Mouse (Mus musculus): ENCODE measurements at regions not wholly inside any gene's neighbourhood (a gene's known extent, or its start where the extent isn't known, plus 50 kb on each side); places are given as distances from the start of the nearest gene placed in this dataset.

GRCm38 (mm10) chr16:92948494-92948893, 122.5 kb upstream of the Runx1 start:
- WGBS = 93% methylated on average over 13 of the region's 13 CpGs
- ATAC-seq (ENCODE audit: insufficient read depth, low FRiP score, low TSS enrichment) (no peak), DNase-seq (ENCODE audit: low spot score) (no peak)
- no peaks in the 10 kb centered on the region for H3K36me3 ChIP-seq (ENCODE audit: control insufficient read depth, insufficient read depth, low read length)
- no peak overlapping the region for H3K27ac ChIP-seq (ENCODE audit: low read depth, low read length)
- no peaks in the 10 kb centered on the region for H3K27me3 ChIP-seq (ENCODE audit: control insufficient read depth, insufficient read depth, low read length)
- no peaks in the 10 kb centered on the region for H3K4me1 ChIP-seq (ENCODE audit: control insufficient read depth, insufficient read depth, low read length)
- H3K4me2 ChIP-seq (ENCODE audit: low read depth) = no peak overlapping the region
- H3K4me3 ChIP-seq (ENCODE audit: low read depth, low read length) = no peak overlapping the region
- no peak overlapping the region for H3K9ac ChIP-seq (ENCODE audit: low read length)
- H3K9me3 ChIP-seq (ENCODE audit: control insufficient read depth, low read length) = no peaks in the 10 kb centered on the region

- H3K4me3 ChIP-seq (ENCODE audit: low read depth, low read length) = no peak overlapping the region
- H3K9me3 ChIP-seq (ENCODE audit: control insufficient read depth, low read length) = no peaks in the 10 kb centered on the region
- H3K27me3 ChIP-seq (ENCODE audit: control insufficient read depth, insufficient read depth, low read length) = no peaks in the 10 kb centered on the region
- no peaks in the 10 kb centered on the region for H3K4me1 ChIP-seq (ENCODE audit: control insufficient read depth, insufficient read depth, low read length)
- DNase-seq (ENCODE audit: low spot score) (no peak), ATAC-seq (ENCODE audit: insufficient read depth, low FRiP score, low TSS enrichment) (no peak)
- H3K27ac ChIP-seq (ENCODE audit: low read depth, low read length) = no peak overlapping the region
- no peaks in the 10 kb centered on the region for H3K36me3 ChIP-seq (ENCODE audit: control insufficient read depth, insufficient read depth, low read length)
- H3K9ac ChIP-seq (ENCODE audit: low read length) = no peak overlapping the region
- no peak overlapping the region for H3K4me2 ChIP-seq (ENCODE audit: low read depth)
- WGBS = 82% methylated on average over 4 of the region's 4 CpGs
Observed at GRCm38 (mm10) chr16:92946554-92946953, 120.6 kb upstream of the Runx1 start.

GRCm38 (mm10) chr16:92943901-92944300, 118.0 kb upstream of the Runx1 start:
- no peaks in the 10 kb centered on the region for H3K9me3 ChIP-seq (ENCODE audit: control insufficient read depth, low read length)
- H3K9ac ChIP-seq (ENCODE audit: low read length) = no peak overlapping the region
- H3K27ac ChIP-seq (ENCODE audit: low read depth, low read length) = no peak overlapping the region
- H3K4me3 ChIP-seq (ENCODE audit: low read depth, low read length) = no peak overlapping the region
- WGBS = 77% methylated on average over 2 of the region's 2 CpGs
- no peaks in the 10 kb centered on the region for H3K4me1 ChIP-seq (ENCODE audit: control insufficient read depth, insufficient read depth, low read length)
- no peak for ATAC-seq (ENCODE audit: insufficient read depth, low FRiP score, low TSS enrichment)
- no peak for DNase-seq (ENCODE audit: low spot score)
- no peaks in the 10 kb centered on the region for H3K27me3 ChIP-seq (ENCODE audit: control insufficient read depth, insufficient read depth, low read length)
- no peak overlapping the region for H3K4me2 ChIP-seq (ENCODE audit: low read depth)
- no peaks in the 10 kb centered on the region for H3K36me3 ChIP-seq (ENCODE audit: control insufficient read depth, insufficient read depth, low read length)

GRCm38 (mm10) chr16:92939618-92940017, 113.7 kb upstream of the Runx1 start:
- Histone ChIP-seq H3K27ac (ENCODE audit: low read depth, low read length) (no peak overlapping the region), H3K4me2 (ENCODE audit: low read depth) (no peak overlapping the region), H3K27me3 (ENCODE audit: control insufficient read depth, insufficient read depth, low read length) (no peaks in the 10 kb centered on the region), H3K4me3 (ENCODE audit: low read depth, low read length) (no peak overlapping the region), H3K9me3 (ENCODE audit: control insufficient read depth, low read length) (no peaks in the 10 kb centered on the region), H3K9ac (ENCODE audit: low read length) (no peak overlapping the region), H3K4me1 (ENCODE audit: control insufficient read depth, insufficient read depth, low read length) (no peaks in the 10 kb centered on the region), H3K36me3 (ENCODE audit: control insufficient read depth, insufficient read depth, low read length) (no peaks in the 10 kb centered on the region)
- 60% methylated on average over 8 of the region's 8 CpGs for WGBS
- DNase-seq (ENCODE audit: low spot score) (no peak), ATAC-seq (ENCODE audit: insufficient read depth, low FRiP score, low TSS enrichment) (no peak)

DNA sequence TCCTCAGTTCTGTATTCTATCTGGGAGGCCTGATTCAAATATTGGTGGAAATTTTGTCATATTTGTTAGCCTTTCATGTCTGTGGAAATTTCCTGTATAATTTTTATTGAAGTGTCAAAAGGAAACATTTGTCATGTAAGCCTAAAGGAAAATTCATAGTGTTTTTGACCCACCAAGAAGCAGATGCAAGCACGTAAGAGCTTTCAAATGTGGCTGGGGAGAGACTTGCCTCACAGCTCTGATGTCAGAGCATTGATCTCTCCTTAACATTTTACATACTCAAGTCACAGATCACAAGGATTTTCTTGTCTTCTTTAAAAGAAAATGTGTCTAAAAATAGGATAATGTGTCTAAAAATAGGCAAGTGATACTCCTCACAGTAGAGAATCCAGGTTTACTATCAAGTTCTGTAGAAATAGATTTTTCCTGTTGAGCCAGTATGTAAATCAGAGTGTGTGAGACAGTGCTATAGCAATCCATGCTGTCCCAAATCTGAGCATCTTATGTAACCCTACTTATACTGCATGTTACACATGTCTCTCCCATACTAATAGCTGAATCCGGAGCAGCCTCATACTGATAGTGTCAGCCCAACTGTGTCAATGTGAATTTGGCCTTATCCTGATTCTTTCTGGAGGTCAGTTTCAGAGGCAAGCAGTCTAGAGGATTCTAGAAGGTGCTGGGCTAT, 110.0 kb upstream of the Runx1 start:
- Histone ChIP-seq H3K27ac (ENCODE audit: low read depth, low read length) (no peak overlapping the region), H3K36me3 (ENCODE audit: control insufficient read depth, insufficient read depth, low read length) (no peaks in the 10 kb centered on the region), H3K27me3 (ENCODE audit: control insufficient read depth, insufficient read depth, low read length) (no peaks in the 10 kb centered on the region), H3K9me3 (ENCODE audit: control insufficient read depth, low read length) (no peaks in the 10 kb centered on the region), H3K9ac (ENCODE audit: low read length) (no peak overlapping the region), H3K4me3 (ENCODE audit: low read depth, low read length) (no peak overlapping the region), H3K4me1 (ENCODE audit: control insufficient read depth, insufficient read depth, low read length) (no peaks in the 10 kb centered on the region), H3K4me2 (ENCODE audit: low read depth) (no peak overlapping the region)
- no peak for DNase-seq (ENCODE audit: low spot score)
- no peak for ATAC-seq (ENCODE audit: insufficient read depth, low FRiP score, low TSS enrichment)
- 88% methylated on average over 2 of the region's 2 CpGs for WGBS

DNA sequence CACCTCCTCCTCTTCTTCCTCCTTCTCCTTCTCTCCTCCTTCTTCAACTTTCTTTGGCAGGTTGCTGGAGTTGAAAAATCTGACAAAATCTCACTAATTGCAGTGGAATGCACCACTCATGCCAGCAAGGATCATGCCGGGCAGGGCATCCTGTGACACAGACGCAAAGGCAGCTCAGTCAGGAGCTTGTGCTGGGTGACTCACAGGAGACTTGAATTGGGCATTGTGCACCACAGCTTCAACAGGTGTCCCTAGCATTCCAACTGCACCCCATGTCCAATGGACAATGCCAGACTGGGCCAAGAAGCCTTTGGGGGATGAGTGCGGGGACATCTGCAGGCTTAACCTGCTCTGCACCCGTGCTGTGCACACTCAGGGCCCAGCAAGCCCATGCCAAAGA, 104.2 kb upstream of the Runx1 start:
- H3K9me3 ChIP-seq (ENCODE audit: control insufficient read depth, low read length) = no peaks in the 10 kb centered on the region
- WGBS = 81% methylated on average over 4 of the region's 4 CpGs
- H3K4me1 ChIP-seq (ENCODE audit: control insufficient read depth, insufficient read depth, low read length) = no peaks in the 10 kb centered on the region
- no peak overlapping the region for H3K27ac ChIP-seq (ENCODE audit: low read depth, low read length)
- no peak overlapping the region for H3K4me3 ChIP-seq (ENCODE audit: low read depth, low read length)
- no peaks in the 10 kb centered on the region for H3K27me3 ChIP-seq (ENCODE audit: control insufficient read depth, insufficient read depth, low read length)
- H3K36me3 ChIP-seq (ENCODE audit: control insufficient read depth, insufficient read depth, low read length) = no peaks in the 10 kb centered on the region
- ATAC-seq (ENCODE audit: insufficient read depth, low FRiP score, low TSS enrichment) (no peak), DNase-seq (ENCODE audit: low spot score) (no peak)
- no peak overlapping the region for H3K4me2 ChIP-seq (ENCODE audit: low read depth)
- no peak overlapping the region for H3K9ac ChIP-seq (ENCODE audit: low read length)

GRCm38 (mm10) chr16:92928201-92928600, 102.3 kb upstream of the Runx1 start:
- no peak overlapping the region for H3K4me3 ChIP-seq (ENCODE audit: low read depth, low read length)
- ATAC-seq (ENCODE audit: insufficient read depth, low FRiP score, low TSS enrichment) (no peak), DNase-seq (ENCODE audit: low spot score) (peak; percentile 14)
- no peak overlapping the region for H3K27ac ChIP-seq (ENCODE audit: low read depth, low read length)
- no peak overlapping the region for H3K9ac ChIP-seq (ENCODE audit: low read length)
- H3K4me1 ChIP-seq (ENCODE audit: control insufficient read depth, insufficient read depth, low read length) = no peaks in the 10 kb centered on the region
- no peaks in the 10 kb centered on the region for H3K36me3 ChIP-seq (ENCODE audit: control insufficient read depth, insufficient read depth, low read length)
- no peaks in the 10 kb centered on the region for H3K9me3 ChIP-seq (ENCODE audit: control insufficient read depth, low read length)
- H3K4me2 ChIP-seq (ENCODE audit: low read depth) = no peak overlapping the region
- no peaks in the 10 kb centered on the region for H3K27me3 ChIP-seq (ENCODE audit: control insufficient read depth, insufficient read depth, low read length)
- WGBS = 39% methylated on average over 6 of the region's 7 CpGs

DNA sequence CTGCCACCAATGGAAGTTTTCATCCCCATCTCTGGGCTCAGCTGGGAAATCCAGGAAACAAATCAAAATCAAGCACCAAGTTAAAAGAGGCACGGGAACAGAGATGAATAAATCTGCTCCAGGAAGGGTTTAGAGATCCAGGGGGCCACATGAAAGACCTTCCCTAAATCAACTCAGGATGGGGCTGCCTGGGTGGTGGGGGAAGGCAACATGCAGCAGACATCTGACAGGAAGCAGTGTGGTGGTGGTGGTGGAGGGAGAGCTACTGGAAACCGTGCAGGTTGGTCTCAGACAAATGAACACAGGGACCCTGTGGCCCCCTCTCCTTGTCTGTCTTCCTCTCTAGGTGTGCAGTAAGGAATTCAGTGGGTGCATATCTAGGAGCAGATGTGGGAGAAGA, 101.7 kb upstream of the Runx1 start:
- H3K27ac ChIP-seq (ENCODE audit: low read depth, low read length) = no peak overlapping the region
- no peaks in the 10 kb centered on the region for H3K9me3 ChIP-seq (ENCODE audit: control insufficient read depth, low read length)
- no peaks in the 10 kb centered on the region for H3K27me3 ChIP-seq (ENCODE audit: control insufficient read depth, insufficient read depth, low read length)
- no peaks in the 10 kb centered on the region for H3K36me3 ChIP-seq (ENCODE audit: control insufficient read depth, insufficient read depth, low read length)
- no peak overlapping the region for H3K4me2 ChIP-seq (ENCODE audit: low read depth)
- ATAC-seq (ENCODE audit: insufficient read depth, low FRiP score, low TSS enrichment) (no peak), DNase-seq (ENCODE audit: low spot score) (no peak)
- 30% methylated on average over 2 of the region's 2 CpGs for whole genome bisulfite sequencing
- H3K4me3 ChIP-seq (ENCODE audit: low read depth, low read length) = no peak overlapping the region
- H3K9ac ChIP-seq (ENCODE audit: low read length) = no peak overlapping the region
- no peaks in the 10 kb centered on the region for H3K4me1 ChIP-seq (ENCODE audit: control insufficient read depth, insufficient read depth, low read length)

GRCm38 (mm10) chr16:92926853-92927252, 100.9 kb upstream of the Runx1 start:
- no peak overlapping the region for H3K4me2 ChIP-seq (ENCODE audit: low read depth)
- no peak overlapping the region for H3K27ac ChIP-seq (ENCODE audit: low read depth, low read length)
- H3K27me3 ChIP-seq (ENCODE audit: control insufficient read depth, insufficient read depth, low read length) = no peaks in the 10 kb centered on the region
- ATAC-seq (ENCODE audit: insufficient read depth, low FRiP score, low TSS enrichment) = no peak
- WGBS = 86% methylated on average over 5 of the region's 5 CpGs
- H3K9me3 ChIP-seq (ENCODE audit: control insufficient read depth, low read length) = no peaks in the 10 kb centered on the region
- no peaks in the 10 kb centered on the region for H3K36me3 ChIP-seq (ENCODE audit: control insufficient read depth, insufficient read depth, low read length)
- H3K9ac ChIP-seq (ENCODE audit: low read length) = no peak overlapping the region
- H3K4me3 ChIP-seq (ENCODE audit: low read depth, low read length) = no peak overlapping the region
- no peak for DNase-seq (ENCODE audit: low spot score)
- no peaks in the 10 kb centered on the region for H3K4me1 ChIP-seq (ENCODE audit: control insufficient read depth, insufficient read depth, low read length)
